Mouse (Mus musculus) thymus, postnatal 25 days (tissue): ENCODE measurements around the gene Gipc3.

Experiments
- DNase-seq: peaks from one replicate; pipeline ENCODE4 v3.0.0; 2022

Gipc3 gene

GRCm38 (mm10) chr10:81366477-81367206 lies 23.6 kb upstream of the Gipc3 start:
- no peak for DNase-seq

- no peak for DNase-seq
Observed at GRCm38 (mm10) chr10:81365672-81366476, 22.8 kb upstream of the Gipc3 start, which contains the start of gene 4930404N11Rik. Gene 4930404N11Rik, minus strand, starts transcription at chr10:81365816.

GRCm38 (mm10) chr10:81365073-81365472 lies 22.0 kb upstream of the Gipc3 start:
- DNase-seq, result no peak

- DNase-seq, result no peak
Observed at GRCm38 (mm10) chr10:81364666-81365065, 21.6 kb upstream of the Gipc3 start.

- no peak for DNase-seq
Observed at GRCm38 (mm10) chr10:81363436-81364346, 20.6 kb upstream of the Gipc3 start.

- no peak for DNase-seq
Observed at GRCm38 (mm10) chr10:81362336-81362949, 19.4 kb upstream of the Gipc3 start.

GRCm38 (mm10) chr10:81360721-81361120 lies 17.7 kb upstream of the Gipc3 start:
- no peak for DNase-seq

GRCm38 (mm10) chr10:81358841-81359240 lies 15.8 kb upstream of the Gipc3 start:
- DNase-seq, result no peak

GRCm38 (mm10) chr10:81358209-81358608 lies 15.1 kb upstream of the Gipc3 start:
- DNase-seq, result no peak

GRCm38 (mm10) chr10:81356991-81357844 lies 14.2 kb upstream of the Gipc3 start, which contains the start of gene Mfsd12:
Gene Mfsd12, plus strand, starts transcription at chr10:81357491.
- peak; percentile 91 for DNase-seq

GRCm38 (mm10) chr10:81356352-81356990 lies 13.4 kb upstream of the Gipc3 start:
- DNase-seq, result no peak

- no peak for DNase-seq
Observed at GRCm38 (mm10) chr10:81355533-81355932, 12.5 kb upstream of the Gipc3 start.

GRCm38 (mm10) chr10:81354738-81355477 lies 11.8 kb upstream of the Gipc3 start:
- DNase-seq, result no peak

GRCm38 (mm10) chr10:81351678-81352291 lies 8.7 kb upstream of the Gipc3 start:
- DNase-seq, result peak; percentile 73

GRCm38 (mm10) chr10:81350351-81351063 lies 7.4 kb upstream of the Gipc3 start, which contains the start of gene Hmg20b:
Gene Hmg20b, minus strand, starts transcription at chr10:81350480.
- peak; percentile 99 for DNase-seq

GRCm38 (mm10) chr10:81349961-81350350 lies 6.9 kb upstream of the Gipc3 start:
- DNase-seq, result no peak

GRCm38 (mm10) chr10:81349146-81349545 lies 6.1 kb upstream of the Gipc3 start:
- no peak for DNase-seq

GRCm38 (mm10) chr10:81346453-81347067 lies 3.5 kb upstream of the Gipc3 start:
- DNase-seq, result no peak

- DNase-seq, result no peak
Observed at GRCm38 (mm10) chr10:81345162-81345534, 2.1 kb upstream of the Gipc3 start.
